Mouse (Mus musculus) lung, adult 2 months (tissue): ENCODE measurements around the gene Tax1bp1.

Experiments
- CTCF ChIP-seq: fragments of 200-500 bp; IDR thresholded peaks from 2 replicates; pipeline ENCODE4 v1.5.1; 2011; ENCODE audit warnings: mild to moderate bottlenecking, low read length, control low read depth; ENCODE audit not compliant: insufficient read depth
- POLR2A ChIP-seq: fragments of 200-500 bp; IDR thresholded peaks from 2 replicates; pipeline ENCODE4 v1.6.1; 2011; ENCODE audit warnings: low read depth, mild to moderate bottlenecking, control low read depth, low read length, borderline replicate concordance; ENCODE audit errors: extremely low read depth

- TF ChIP-seq CTCF (no peak), POLR2A (no peak)
Measured at GRCm38 (mm10) chr6:52779546-52779945, 66.0 kb downstream of the Tax1bp1 start.
